Mouse (Mus musculus): Measurements from ENCODE around the gene Wdr6. TPM values are rescaled to one million over a fixed set of nuclear protein-coding genes. Genes with fewer than 3 reads are reported as not detected.

Gene Wdr6
- polyA plus RNA-seq, 1 experiment from 2014 or later = 16.4 TPM

MicroRNAs encoded within 50 kb of the gene (microRNA counts, 519-probe panel; counts per million panel counts)
- 4,877 counts per million, percentile 49 among the panel's probes with 10 or more counts for microRNA mmu-miR-191
- microRNA mmu-miR-425 = 3,746 counts per million, percentile 27 among the panel's probes with 10 or more counts

Small RNA genes within 50 kb of the gene (microRNA-seq; reads per million reads assigned to microRNA genes)
- gene Gm24083 (not detected), gene Mir191 (not detected), gene Mir425 (6,416 reads per million, percentile 90 among the genes with 10 or more reads in this experiment)

Other genes starting within 250 kb of the Wdr6 start
- 6,829 and 6,884 TPM in 2 replicates for gene Gpx1, start 239.8 kb downstream of the Wdr6 start, polyA plus RNA-seq (2015; fragmentation: Nextera tagmentation; extraction: Ambion mirVana)
- gene Usp4, start 230.9 kb downstream of the Wdr6 start, polyA plus RNA-seq (2015; fragmentation: Nextera tagmentation; extraction: Ambion mirVana) = 67.0 and 71.0 TPM in 2 replicates
- gene 1700102P08Rik, start 185.9 kb downstream of the Wdr6 start, polyA plus RNA-seq (2015; fragmentation: Nextera tagmentation; extraction: Ambion mirVana) = 0.47 and 0.68 TPM in 2 replicates
- 0.30 and 0.35 TPM in 2 replicates for gene Ccdc36, start 150.3 kb downstream of the Wdr6 start, polyA plus RNA-seq (2015; fragmentation: Nextera tagmentation; extraction: Ambion mirVana)
- not detected in 2 replicates for gene BC048562, start 142.3 kb downstream of the Wdr6 start, polyA plus RNA-seq (2015; fragmentation: Nextera tagmentation; extraction: Ambion mirVana)
- gene Ccdc71, start 118.2 kb downstream of the Wdr6 start, polyA plus RNA-seq (2015; fragmentation: Nextera tagmentation; extraction: Ambion mirVana) = 23.5 and 26.0 TPM in 2 replicates
- 12.3 and 12.8 TPM in 2 replicates for gene Klhdc8b, start 117.2 kb downstream of the Wdr6 start, polyA plus RNA-seq (2015; fragmentation: Nextera tagmentation; extraction: Ambion mirVana)
- gene Lamb2, start 99.0 kb downstream of the Wdr6 start, polyA plus RNA-seq (2015; fragmentation: Nextera tagmentation; extraction: Ambion mirVana) = 5.3 and 6.4 TPM in 2 replicates
- gene Usp19, start 88.1 kb downstream of the Wdr6 start, polyA plus RNA-seq (2015; fragmentation: Nextera tagmentation; extraction: Ambion mirVana) = 26.0 and 27.0 TPM in 2 replicates
- gene Qars, start 71.0 kb downstream of the Wdr6 start, polyA plus RNA-seq (2015; fragmentation: Nextera tagmentation; extraction: Ambion mirVana) = 63.1 and 66.1 TPM in 2 replicates
- 46.2 and 61.1 TPM in 2 replicates for gene Qrich1, start 61.9 kb downstream of the Wdr6 start, polyA plus RNA-seq (2015; fragmentation: Nextera tagmentation; extraction: Ambion mirVana)
- gene Impdh2, start 18.5 kb downstream of the Wdr6 start, polyA plus RNA-seq (2015; fragmentation: Nextera tagmentation; extraction: Ambion mirVana) = 153 and 166 TPM in 2 replicates
- gene Ndufaf3, start 11.3 kb downstream of the Wdr6 start, polyA plus RNA-seq (2015; fragmentation: Nextera tagmentation; extraction: Ambion mirVana) = 27.5 and 35.5 TPM in 2 replicates
- 40.5 and 43.2 TPM in 2 replicates for gene Dalrd3, start 8.9 kb downstream of the Wdr6 start, polyA plus RNA-seq (2015; fragmentation: Nextera tagmentation; extraction: Ambion mirVana)
- gene P4htm, start 18.9 kb upstream of the Wdr6 start, polyA plus RNA-seq (2015; fragmentation: Nextera tagmentation; extraction: Ambion mirVana) = 0.61 and 0.70 TPM in 2 replicates
- 28.6 and 35.1 TPM in 2 replicates for gene Arih2, start 70.6 kb upstream of the Wdr6 start, polyA plus RNA-seq (2015; fragmentation: Nextera tagmentation; extraction: Ambion mirVana)
- 25.6 and 26.5 TPM in 2 replicates for gene Slc25a20, start 83.3 kb upstream of the Wdr6 start, polyA plus RNA-seq (2015; fragmentation: Nextera tagmentation; extraction: Ambion mirVana)
- 9.5 and 10.6 TPM in 2 replicates for gene Prkar2a, start 110.6 kb upstream of the Wdr6 start, polyA plus RNA-seq (2015; fragmentation: Nextera tagmentation; extraction: Ambion mirVana)
- 11.5 and 11.6 TPM in 2 replicates for gene Ip6k2, start 205.1 kb upstream of the Wdr6 start, polyA plus RNA-seq (2015; fragmentation: Nextera tagmentation; extraction: Ambion mirVana)
- gene Nckipsd, start 229.6 kb upstream of the Wdr6 start, polyA plus RNA-seq (2015; fragmentation: Nextera tagmentation; extraction: Ambion mirVana) = 3.9 and 5.9 TPM in 2 replicates
- 0.03 TPM in 2 replicates for gene Celsr3, start 247.6 kb upstream of the Wdr6 start, polyA plus RNA-seq (2015; fragmentation: Nextera tagmentation; extraction: Ambion mirVana)

Measured in liver, embryonic 13.5 days (tissue).